Mouse (Mus musculus): ENCODE results near the gene Ruvbl1. TPM values are rescaled to one million over a fixed set of nuclear protein-coding genes. Genes with fewer than 3 reads are reported as not detected.

The Ruvbl1 gene
- total RNA-seq, 4 experiments from 2014 or later: 36.8 to 40.2 (median 39.1) TPM

DNA sequence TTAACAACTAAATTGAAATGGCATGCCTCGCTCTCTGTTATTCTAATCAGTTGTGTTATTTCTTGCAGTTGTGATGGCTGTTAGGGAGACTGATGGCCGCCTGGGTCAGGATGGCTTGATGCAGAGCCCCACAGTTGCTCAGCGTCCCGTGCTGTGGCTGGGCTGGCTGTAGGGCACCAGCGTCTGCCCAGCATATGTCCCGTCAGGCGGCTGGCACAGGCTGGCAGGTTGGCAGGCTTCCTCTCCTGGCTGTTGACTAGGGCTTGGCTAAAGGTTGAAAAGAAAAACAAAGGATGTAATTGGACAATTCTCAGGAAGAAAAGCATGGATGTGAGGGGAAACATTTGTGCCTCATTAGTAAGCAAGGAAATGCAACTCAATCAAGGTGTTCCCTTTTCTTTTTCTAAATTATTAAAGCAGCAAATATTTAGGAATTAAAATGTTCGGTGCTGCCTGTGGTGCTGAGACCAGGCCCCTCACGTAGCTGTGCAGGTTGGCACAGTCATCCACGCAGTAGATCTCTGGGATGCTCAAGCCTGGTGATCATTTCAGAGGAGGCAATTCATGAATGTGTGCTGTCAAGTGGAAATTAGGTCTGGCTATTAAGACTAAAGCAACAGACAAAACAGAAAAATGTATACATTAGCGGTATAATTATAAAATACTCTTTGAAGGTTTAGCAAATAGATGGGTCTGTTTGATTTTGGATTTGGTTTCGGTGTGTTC lies 25.6 kb downstream of the Ruvbl1 start:
- DNase-seq (ENCODE audit: low spot score in 2 of 2): peak; percentile 64 to 74

DNA sequence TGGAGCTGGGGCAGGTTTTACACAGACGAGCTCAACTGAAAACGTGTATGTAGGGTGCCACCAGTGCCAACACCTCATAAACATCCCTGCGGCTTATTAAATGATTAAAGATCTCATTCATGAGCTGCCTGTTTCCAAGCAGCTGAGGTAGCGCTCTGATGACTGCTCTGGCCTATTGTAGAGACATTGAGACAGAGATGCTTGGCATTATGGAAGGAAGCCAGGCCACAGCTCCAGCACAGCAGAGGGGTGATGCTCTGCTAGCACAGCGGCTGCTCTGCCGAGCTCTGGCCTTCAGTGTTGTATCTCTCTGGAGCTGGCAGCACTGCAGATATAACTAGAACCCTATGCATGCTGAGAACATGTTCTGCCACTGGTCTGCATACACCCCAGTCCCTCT lies 28.5 kb downstream of the Ruvbl1 start:
- no peak for DNase-seq (ENCODE audit: low spot score in 2 of 2)

DNA sequence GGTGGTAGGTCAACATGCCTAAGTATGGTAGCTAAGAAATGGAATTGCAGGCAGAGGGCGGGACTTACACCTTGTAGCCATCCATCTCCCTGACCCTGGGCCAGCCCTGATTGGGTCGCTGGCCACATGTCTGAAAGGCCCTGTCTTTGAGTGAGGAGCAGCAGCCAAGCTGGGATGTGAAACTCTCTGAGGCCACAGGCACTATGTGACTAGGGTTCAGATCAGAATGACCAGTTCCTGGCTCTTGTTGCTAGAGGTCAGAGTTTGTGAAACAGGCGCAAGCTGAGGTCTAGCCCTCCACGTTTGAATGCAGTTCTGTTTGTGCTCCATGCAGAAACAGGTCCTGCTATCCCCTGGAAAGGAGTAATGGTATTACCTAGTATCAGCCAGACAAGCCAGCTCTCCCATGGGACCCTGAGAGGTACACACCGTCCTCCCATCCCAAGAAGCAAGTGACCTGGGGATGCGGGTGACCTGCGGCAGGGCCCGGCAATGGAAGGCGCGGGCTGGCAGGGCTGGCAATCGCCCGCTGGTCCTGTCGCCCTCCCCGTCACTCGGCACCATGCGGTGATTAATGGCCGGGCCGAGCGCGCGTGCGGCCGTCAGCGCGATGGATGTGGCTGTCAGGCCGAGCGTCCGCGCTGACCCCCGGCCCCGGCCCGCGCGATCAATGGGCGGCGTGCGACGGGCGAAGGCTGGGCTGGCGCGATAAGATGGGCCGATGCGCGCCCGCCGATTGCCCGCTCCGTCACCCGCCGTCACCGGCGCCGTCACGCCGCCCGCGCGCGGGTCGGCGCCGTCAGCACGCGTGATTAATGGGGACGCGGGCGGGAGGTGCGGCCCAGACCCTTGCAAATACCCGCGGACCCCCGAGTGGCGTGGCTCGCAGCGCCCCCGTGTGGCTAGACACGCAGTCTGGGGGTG lies 34.5 kb downstream of the Ruvbl1 start:
- peak in 1 of 2 experiments; percentile 51 for DNase-seq (ENCODE audit: low spot score in 2 of 2)

DNA sequence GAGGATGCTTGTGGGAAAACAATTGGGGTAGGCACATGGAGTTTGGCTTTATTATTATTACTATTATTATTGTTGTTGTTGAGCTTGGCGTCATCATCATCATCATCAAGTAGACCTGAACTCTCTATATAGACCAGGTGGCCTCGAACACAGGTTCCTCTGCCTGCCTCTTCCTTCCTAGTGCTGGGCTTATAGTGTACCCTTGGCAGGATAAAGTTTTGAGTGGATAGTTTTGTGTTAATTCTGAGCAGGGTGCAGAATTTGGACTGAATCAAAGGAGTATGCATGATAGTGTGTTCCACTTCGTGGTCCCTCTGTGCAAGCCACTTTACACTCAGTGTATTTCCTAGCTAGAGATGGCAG lies 35.2 kb downstream of the Ruvbl1 start:
- no peak for DNase-seq (ENCODE audit: low spot score in 2 of 2)

DNA sequence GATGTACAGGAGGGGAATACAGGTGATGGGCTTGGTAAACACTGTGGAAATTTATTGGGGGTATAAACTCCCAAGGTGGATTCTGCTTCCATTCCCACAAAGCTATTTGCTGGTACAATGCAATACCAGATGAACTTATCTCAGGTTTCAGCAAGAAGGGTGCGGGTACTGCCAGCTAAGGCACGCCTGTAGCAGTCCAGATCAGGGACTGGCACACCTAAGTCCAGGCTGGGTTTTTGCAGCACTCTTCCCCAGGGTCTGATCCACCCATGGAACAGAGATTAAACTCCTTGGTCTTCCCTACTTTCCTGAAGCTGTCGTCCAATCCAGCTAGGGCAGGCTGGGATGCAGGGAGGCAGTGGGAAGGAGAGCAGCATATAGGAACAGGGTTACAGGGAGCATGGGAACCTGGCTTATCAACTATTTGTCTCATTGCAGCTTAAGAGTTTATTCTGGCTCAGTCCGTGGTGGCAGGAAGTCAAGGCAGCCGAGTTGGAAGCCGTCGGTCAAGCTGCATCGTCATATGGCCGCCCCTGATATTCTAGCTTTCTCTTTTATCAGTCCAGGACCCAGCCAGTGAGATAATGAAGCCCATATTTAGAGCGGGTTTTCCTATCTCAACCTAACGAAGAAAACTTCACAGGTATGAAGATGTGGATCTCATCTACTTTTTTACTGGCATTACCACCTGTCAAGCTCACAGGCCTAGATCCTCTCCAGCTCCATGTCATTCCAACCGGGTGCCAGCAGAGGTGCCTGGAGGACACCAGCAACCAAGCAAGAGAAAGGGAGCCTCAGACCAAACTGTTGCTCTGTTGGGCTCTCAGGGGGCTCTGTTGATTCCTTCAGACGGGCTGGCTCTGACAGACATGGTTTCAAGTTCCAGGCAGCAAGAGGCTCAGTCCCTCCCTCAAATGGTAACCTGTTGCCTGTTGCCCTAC lies 37.1 kb downstream of the Ruvbl1 start:
- DNase-seq (ENCODE audit: low spot score in 2 of 2): no peak

DNA sequence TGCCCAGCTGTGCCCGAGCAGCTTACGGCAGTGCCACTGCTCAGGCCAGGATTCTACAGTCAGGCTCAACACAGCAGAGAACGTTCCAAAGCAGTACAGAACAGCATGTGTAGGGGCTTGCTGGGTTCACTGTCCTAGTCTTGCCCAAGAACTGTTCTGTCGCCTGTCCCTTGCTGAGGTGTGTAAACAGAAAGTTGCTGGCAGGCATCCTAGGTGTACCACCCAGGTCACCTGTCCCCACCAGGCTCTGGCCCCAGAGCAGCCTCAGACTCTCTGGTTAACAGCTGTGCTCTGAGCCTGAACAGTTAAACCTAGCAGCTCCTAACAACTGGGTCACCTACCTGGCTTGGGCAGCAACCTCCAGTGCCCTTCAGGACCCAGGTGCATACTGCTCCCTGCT lies 37.8 kb downstream of the Ruvbl1 start:
- DNase-seq (ENCODE audit: low spot score in 2 of 2): no peak

DNA sequence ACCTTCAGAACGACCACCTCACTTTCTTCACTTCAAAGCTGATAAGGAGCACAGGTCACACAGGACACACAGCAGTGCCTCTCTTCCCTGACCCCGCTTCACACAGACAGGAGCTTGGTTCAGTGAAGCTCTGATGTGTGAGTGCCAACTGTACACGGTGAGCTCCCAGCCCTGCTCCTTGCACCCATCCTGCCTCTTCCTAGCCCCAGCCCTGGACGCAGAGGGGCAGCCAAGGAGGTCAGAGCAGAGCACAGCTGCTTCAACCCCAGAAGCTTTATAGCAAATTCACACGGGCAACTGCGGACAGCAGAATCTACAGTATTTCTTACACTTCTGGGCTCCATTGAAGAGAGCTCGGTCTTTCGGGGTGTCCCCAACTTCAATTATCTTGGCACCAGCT lies 48.8 kb downstream of the Ruvbl1 start:
- DNase-seq (ENCODE audit: low spot score in 2 of 2): no peak

DNA sequence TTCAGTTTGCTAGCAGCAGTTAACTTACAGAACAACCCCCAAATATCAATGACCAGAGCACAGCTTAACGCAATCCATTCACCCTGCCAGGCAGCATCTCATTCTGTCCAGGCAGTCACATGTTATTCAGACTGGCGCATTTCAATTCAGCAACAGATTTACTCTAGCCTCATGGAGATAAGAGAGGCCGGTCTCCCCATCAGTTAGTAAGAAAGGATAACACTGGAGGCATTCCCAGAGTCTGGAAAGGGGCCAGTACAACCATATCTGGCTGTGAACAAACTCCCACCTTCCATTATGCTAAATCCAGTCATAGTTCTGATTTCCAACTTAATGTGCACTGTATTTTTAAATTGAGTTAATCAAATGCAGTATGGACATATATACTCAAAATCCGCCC lies 49.3 kb downstream of the Ruvbl1 start:
- peak in 1 of 2 experiments; percentile 60 for DNase-seq (ENCODE audit: low spot score in 2 of 2)

DNA sequence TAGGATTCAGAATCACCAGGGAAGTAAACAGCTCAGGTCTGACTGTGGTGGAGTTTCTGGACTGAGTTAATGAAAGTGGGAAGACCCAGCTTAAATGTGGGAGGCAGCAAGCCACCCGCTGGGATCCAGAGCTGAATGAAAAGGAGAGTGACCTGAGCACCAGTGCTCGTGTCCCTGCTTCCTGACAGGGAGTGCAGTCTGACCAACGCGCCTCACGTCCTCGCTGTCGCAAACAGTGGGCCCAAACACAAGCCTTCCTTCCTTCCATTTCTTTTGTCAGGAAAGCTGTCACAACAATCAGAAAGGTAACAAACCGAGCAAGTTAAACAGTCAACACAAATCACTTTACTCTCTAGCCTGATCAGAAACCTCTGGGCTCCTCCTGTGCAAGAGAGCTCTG lies 50.8 kb downstream of the Ruvbl1 start:
- DNase-seq (ENCODE audit: low spot score in 2 of 2): no peak

DNA sequence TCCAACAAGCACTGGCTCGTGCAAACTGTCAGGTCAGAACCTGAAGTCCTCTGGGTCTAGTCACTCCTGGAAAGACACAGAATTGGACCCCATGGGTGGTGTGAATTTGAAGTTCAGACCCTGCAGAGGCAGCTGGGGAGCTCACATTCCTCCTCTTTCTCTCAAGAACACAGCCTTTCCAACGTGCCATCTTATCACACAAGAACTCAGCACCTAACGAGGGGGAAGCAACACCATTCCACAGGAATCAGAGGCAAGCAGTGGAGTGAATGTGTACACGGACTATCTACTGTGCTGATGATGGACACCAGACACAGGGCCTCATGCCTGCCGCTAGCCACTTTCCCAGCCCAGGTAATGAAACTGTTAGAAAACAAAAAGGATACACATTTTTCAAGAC lies 51.5 kb downstream of the Ruvbl1 start:
- no peak for DNase-seq (ENCODE audit: low spot score in 2 of 2)

DNA sequence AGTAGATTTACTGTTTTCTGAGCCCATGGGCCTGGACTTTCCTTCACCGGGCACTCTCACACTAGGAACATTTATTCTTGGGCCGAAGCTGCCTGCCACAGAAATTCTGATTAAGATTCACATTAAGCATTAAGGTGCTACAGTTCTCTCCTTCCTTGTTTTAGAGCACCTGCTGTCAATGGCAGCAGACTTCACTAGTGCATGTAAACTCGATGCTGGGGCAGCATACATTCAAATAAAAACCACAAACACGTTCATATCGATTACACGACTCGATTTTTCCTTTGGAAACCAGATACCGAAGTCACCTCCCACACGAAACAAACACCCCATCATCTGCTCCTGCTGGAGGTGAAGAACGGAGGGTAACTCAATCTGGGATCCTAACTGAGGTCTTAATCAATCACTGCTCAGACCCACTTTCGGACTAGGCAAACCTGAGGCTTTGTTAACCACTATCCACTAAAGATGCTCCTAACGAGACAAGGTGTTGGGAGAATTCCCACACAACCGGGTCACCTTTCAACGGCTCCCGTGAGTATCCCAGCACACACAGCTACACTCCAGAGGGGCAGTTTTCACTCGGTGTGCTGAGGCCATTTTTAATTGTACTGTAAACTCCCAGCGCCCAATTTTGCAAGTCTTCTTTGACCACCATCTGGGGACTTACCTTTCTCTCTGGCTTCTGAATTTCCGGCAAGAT lies 52.6 kb downstream of the Ruvbl1 start:
- DNase-seq (ENCODE audit: low spot score in 2 of 2): no peak

DNA sequence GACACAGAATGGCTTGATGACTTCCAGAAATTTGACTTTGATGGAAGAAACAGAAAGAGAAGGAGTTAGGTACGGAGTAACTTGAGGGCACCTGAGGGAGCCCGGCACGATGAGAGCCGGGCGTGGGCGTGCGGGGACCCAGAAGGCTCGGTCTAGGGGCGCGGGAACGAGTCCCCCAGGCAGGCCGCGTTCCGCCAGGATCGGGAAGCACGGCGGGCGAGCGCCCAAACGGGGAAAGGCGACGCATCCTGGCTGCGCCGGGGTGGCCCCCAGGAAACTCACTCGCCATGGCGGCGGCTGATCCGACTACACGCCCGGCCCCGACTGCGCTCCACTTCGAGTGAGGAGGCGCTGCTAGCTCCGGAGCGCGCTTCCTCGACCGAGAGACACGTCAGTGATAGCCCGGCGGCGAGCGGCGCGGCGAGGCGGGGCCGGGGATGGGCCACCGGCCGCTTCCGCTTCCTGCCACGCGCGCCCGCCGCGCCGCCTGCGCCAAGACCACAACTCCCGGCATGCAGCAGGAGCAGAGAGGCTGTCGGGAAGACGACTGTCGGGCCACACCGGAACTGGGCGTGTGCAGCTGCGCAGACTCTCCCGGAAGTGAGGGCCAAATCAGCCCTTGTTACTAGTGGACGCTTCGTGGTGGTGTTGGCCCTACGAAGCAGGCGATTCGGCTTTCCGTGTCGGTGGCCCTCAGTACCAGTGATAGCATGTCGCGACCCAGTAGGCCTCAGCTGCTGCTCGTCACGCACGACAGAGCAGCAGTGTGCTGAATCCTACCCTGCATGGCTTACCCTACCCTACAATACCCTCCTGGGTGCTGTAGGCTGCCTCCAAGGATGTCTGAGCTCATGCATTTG lies 53.4 kb downstream of the Ruvbl1 start, which contains the start of gene Sec61a1:
Sec61a1 (minus strand) TSS at position 502 of the 860 bp plus-strand sequence.
- DNase-seq (ENCODE audit: low spot score in 2 of 2): peak; percentile 93 to 94

DNA sequence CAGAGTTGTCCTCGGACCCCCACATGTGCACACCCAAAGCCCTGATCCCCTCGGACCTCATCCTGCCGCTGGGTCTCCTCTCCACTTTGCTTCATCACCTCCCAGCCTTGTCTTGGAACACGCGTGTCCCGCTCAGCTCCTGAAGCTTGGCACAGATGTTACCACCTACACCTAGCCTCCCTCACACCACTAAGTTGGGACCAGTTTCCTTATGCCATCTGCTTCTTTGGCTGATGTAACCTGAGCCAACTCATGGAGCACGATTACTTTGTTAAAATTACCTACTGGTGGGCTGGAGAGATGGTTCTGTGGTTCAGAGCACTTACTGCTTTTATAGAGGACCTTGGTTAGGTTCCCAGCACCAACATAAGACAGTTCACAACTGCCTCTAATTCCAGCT lies 56.6 kb downstream of the Ruvbl1 start:
- no peak for DNase-seq (ENCODE audit: low spot score in 2 of 2)

DNA sequence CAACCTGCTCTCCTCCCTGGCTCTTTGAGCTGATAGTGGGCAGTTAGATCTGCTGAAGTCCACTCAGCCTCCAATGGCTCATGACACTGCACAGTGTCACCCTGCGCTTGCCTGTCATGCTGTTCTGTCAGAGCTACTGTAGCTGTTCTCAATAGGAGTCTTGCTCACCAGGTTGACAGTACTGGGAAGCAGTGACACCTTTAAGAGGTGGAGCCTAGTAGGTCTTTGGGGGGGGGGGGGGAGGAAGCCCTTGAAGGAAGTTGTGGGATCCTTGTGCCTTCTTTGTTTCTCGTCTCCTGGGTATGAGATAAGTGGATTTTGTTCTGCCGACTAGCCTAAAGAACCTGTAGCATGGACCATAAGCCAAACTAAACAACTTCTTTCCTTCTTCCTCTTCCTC lies 57.4 kb downstream of the Ruvbl1 start:
- DNase-seq (ENCODE audit: low spot score in 2 of 2): no peak

DNA sequence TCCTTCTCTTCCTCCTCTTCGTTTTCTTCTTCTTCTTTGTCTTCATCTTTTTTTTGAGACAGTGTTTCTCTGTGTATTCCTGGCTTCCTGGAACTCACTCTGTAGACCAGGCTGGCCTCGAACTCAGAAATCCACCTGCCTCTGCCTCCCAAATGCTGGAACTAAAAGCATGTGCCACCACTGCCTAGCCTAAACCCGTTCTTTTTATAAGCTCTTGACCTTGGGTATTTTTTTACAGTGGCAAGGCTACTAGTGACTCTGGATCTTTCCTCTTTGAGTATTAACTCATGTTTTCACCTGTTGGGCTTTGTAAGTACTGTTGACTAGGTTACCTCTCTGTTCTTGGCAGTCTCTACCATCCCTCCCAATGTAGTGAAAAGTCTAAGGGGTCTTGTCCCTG lies 57.8 kb downstream of the Ruvbl1 start:
- DNase-seq (ENCODE audit: low spot score in 2 of 2): no peak

DNA sequence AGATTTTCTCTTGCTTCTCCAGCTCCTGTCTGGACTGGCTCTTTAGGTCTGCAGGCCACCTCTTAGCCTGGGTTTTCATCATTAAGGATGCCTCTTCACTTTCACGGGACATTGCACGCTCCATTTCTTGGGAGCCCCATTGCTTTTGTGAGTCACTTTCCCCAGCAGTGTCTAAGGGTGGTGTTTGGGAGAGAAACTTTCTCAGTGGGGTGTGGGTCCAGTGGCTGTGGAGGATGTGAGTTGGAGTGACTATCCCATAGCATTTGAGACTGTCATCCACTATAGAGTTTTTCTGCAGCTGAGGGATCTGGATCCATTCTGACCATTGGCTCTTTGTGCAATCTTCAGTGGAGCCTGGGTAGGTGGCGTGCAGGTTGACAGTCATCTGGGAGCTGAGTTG lies 58.2 kb downstream of the Ruvbl1 start:
- DNase-seq (ENCODE audit: low spot score in 2 of 2): no peak

DNA sequence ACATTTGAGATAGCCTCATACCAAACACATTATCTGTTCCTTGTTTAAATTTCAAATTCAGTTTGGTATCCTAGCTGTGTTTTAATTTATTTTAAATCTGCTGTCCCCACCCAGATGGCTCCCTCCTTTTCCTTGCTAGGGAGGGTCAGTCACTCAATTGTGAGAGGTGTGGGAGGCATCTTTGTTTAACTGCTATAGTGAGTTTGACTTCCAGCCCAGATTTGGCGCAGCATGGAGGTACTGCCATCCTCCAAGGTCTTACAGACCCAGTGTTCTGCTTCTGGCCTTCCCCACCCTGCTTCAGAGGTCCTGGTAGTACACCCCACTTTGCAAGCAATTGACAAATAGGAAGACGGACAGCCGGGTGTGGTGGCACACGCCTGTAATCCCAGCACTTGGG lies 58.8 kb downstream of the Ruvbl1 start:
- DNase-seq (ENCODE audit: low spot score in 2 of 2): no peak

DNA sequence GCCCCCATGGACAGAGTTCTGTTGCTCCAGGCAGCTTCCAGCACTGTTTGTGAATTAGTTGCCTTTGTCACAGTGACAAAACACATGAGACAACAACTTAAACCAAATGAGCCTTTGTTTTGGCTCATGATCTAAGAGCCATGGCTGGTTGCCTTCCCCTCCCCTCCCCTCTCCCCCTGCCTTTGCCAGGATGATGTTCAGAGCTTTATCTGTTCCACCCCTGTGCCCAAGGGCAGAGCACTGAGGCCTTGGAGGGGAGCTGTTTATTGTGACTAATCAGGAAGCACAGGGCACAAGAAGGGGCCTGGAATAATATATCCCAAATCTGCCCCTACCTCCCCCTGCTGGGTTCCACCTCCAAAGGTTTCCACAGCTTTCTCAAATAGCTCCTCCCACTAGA lies 65.1 kb downstream of the Ruvbl1 start:
- no peak for DNase-seq (ENCODE audit: low spot score in 2 of 2)

DNA sequence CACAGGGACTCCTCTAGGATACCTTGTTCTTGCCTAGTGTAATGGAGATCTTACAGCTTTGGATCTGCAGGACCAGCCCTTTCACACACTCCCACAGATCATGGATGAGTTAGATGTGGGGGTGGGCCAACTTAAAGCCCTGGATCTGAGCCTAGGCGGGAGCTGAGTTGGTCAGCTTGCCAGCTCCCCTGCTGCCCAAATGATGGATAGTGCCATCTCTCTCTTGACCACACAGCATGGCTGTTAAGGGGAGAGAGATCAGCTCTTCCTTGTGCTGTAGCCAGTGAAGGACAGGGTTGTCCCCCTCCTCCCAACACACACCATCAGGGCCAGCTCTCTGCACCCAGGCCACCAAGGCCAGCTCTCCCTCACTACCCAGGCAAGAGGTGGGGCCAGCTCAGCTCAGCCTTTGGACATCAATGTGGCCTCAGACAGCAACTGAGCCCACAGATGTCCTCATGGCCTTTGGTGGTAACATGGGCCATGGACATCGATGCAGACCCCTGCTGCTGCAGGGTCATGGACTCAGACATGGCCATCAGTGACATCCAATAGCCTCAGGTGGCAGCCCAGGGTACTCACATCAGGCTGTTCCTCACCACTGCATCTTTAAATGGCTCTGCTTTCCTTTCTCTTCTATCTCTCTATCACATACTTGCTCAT lies 75.0 kb downstream of the Ruvbl1 start:
- no peak for DNase-seq (ENCODE audit: low spot score in 2 of 2)
